ENCODE assay signal across 13 mouse cellular contexts in genomic region chr16:52746186-52746585, GRCm38 (mm10).
"Had no signal": no experiment of that assay in that cellular context is flagged by ENCODE, and none has a peak within 500 bp of the region (broad histone marks: within the 10 kb centered on the region; RNA-seq: fewer than 3 reads in every experiment).

No protein-coding gene starts in this region.

- H3K4me1 ChIP-seq: liver, embryonic 12.5 days; neural tube, embryonic 15.5 days had no signal

- H3K9ac ChIP-seq: liver, embryonic 12.5 days; neural tube, embryonic 15.5 days had no signal

- H3K36me3 ChIP-seq: limb, embryonic 10.5 days; liver, embryonic 12.5 days; neural tube, embryonic 15.5 days had no signal

- H3K4me2 ChIP-seq: liver, embryonic 12.5 days; neural tube, embryonic 15.5 days had no signal

- ATAC-seq: intestine, postnatal 0 days; liver, embryonic 12.5 days had no signal

- H3K27me3 ChIP-seq: liver, embryonic 12.5 days; neural tube, embryonic 15.5 days had no signal

- H3K4me3 ChIP-seq: left cerebral cortex, adult 2 months; limb, embryonic 10.5 days; liver, embryonic 12.5 days; myocyte; neural tube, embryonic 15.5 days had no signal

- DNase-seq: kidney, postnatal 25 days; midbrain, embryonic 14.5 days; right cerebral cortex, adult 18-20 months; right cerebral cortex, postnatal 25 days; spleen, adult 18-20 months; thymus, adult 18-20 months; thymus, postnatal 14 days had no signal

- H3K27ac ChIP-seq: left cerebral cortex, adult 2 months; limb, embryonic 10.5 days; liver, embryonic 12.5 days; neural tube, embryonic 15.5 days had no signal

- H3K9me3 ChIP-seq: limb, embryonic 10.5 days; liver, embryonic 12.5 days; neural tube, embryonic 15.5 days had no signal
